Mouse (Mus musculus): ENCODE data around the gene Wsb2.
"Not testable (repeated sequence)": the region's sequence is repeated elsewhere in the genome, so short reads cannot be mapped to it uniquely, and the experiment has no call there.

Wsb2 gene

DNA sequence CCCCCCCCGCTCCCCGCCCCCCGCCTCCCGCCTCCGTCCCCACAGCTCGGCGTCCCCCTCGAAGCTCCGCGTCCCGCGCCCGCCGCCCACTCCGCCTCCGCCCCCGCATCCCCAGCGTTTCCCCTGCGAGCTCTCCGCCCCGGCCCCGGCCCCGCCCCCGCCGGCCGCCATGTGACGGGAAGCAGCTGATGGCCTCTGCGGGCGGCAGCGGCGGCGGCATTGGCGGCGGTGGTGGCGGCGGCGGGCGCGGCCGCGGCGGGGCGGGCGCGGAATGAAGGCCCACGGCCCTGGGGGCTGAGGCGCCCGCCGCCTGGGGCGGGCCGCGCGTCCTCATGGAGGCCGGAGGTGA is at the start of gene Wsb2:
Gene Wsb2 (plus strand): TSS at position 176 of the 349 bp plus-strand sequence.
- in situ Hi-C loops (cut with MboI; ENCODE audit: low sequenced_read_pairs), result no loop called here

DNA sequence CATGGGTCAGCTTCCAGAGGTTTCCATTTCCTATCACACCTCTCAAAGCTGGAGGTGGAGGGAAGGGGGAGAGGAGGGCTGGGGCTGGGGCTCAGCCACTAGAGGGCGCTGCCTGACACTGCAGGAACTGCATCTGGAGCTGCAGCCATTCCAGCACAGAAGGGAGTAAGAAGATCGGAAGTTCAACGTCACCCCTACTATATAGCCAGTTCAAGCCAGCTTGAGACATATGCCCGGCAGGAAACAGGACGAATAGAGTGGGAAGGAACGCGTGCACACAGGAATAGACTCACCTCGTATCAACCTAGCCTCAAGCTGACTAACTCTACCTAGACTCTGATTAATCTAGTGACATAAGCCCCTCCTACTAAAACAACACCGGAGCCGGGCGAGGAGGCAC is 49.4 kb upstream of the Wsb2 start:
- in situ Hi-C loops (cut with MboI; ENCODE audit: low sequenced_read_pairs), result no loop called here

DNA sequence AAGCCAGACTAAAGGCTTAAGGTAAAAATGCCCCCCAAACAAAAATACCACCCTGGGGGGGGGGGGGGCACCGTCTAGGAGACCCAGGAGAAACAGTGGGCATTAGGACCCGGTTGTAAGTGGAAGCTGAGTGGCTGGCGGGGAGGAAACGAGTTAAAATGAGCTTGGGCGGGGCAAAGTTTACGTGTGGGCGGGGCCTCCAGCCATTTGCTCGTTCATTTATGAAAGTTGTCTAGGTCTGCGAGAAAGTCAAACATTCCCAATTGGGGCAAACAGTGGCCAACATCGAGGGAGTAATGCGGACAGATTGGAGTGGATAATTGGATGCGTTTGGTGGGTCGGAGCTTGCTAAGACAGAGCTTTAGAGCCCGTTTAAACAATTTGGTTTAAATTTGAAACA is 43.7 kb upstream of the Wsb2 start:
- in situ Hi-C loops (cut with MboI; ENCODE audit: low sequenced_read_pairs), result no loop called here

- in situ Hi-C loops (cut with MboI; ENCODE audit: low sequenced_read_pairs), result no loop called here
These were observed 43.2 kb upstream of the Wsb2 start for GRCm38 (mm10) chr5:117313909-117314308.

DNA sequence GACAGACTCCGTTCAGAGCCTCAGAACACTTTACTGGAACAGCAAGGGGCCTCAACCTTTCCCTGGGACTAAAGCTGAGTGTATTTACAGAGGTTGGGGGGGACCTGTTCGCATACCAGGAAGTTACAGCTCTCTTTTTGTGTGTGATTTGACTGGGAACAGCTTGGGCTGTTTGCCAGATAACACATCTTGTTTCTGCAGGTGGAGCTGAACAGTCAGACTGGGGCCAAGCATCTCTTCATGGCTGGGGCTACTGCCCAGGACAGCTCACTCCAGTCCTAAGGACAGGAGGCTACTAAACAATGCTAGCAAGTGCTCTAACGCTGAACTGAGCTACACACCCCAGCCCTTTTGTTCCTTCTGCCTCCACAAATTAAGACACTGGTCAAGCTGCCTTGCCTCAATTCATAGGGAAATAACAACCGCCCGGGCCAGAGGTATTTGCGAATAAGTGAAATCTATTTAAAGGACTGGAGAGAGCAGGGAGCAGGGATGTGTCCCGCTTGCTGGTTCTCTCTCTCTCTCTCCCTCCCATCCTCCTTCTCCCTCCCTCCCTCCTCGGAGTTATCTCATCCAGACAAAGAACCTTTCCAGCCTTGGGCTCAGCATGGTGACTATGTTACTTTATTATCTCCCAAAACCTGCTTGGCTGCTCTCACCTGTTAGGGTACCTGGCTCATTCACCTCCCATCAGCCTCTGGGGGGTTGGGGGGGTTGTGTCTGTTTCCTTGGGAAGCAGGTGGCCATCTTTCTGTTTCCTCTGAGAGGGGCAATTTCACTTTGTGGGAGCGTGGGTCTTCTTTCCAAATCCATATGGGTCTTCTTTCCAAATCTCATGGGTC is 42.3 kb upstream of the Wsb2 start:
- in situ Hi-C loops (cut with MboI; ENCODE audit: low sequenced_read_pairs), result no loop called here

DNA sequence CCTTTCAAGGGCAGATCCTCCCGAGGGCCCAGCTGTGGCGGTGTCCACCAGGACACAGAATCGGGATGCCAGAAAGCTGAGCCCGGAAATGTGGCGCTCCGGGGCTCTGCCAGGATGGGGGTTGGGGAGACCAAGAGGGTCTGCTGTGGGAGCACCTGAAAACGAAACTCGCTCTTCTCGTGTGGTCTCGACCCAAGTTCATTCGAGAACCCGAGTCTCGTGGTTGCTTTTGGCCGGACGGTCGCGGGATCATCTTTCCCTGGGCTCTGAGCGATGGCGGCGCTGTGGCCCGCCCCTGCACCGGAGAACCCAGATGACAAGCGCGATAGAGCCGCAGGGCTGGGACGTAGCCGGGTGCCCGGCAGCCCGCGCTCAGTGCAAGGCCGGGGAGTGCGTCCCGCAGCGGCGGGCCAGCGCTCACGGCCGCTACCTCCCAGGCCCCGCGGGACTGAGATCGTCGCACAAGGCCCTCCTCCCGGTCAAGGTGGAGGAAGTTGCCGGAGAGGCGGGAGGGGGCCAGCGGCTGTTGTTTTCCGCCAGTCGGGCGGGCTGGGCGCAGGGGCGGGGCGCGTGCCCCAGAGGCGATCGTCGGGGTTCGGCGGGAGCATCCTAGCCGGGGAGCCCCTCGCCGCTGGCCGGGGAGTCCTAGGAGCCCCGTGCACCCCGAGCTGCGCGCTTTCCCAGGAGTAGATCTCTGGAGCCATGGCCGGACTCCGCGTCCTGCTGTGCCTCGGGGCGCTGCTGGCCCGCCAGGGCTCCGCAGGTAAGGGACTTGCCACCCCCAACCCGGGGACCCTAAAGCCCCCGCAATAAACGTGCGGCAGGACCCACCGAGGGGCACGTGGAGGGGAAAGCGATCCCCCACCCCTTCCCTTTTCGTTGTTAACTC is 38.1 kb upstream of the Wsb2 start, which contains the start of gene Vsig10:
Gene Vsig10 (plus strand): TSS at position 343 of the 889 bp plus-strand sequence.
- in situ Hi-C loops (cut with MboI; ENCODE audit: low sequenced_read_pairs), result no loop called here

DNA sequence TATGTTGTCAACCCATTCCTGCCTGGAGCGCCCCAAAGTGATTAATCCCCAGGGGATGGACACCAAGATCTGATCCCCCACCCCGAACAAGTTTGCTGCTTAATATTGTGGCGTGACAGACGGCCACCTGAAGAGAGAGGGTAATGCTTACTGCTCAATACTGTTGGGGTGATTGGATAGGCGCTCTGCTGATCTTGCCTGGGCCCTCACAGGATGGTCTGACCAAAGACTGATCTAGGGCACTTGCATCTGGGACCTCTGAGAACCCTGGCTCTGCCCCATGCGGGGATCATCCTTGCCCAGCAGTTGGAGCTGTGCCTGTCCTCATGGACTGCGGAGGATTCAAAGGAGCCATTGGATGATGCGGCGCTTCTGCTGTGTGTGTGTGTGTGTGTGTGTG is 33.4 kb upstream of the Wsb2 start:
- in situ Hi-C loops (cut with MboI; ENCODE audit: low sequenced_read_pairs), result no loop called here

GRCm38 (mm10) chr5:117326408-117326807 is 30.7 kb upstream of the Wsb2 start:
- in situ Hi-C loops (cut with MboI; ENCODE audit: low sequenced_read_pairs), result no loop called here

- in situ Hi-C loops (cut with MboI; ENCODE audit: low sequenced_read_pairs), result no loop called here
These were observed 26.6 kb upstream of the Wsb2 start for GRCm38 (mm10) chr5:117330457-117330856.

DNA sequence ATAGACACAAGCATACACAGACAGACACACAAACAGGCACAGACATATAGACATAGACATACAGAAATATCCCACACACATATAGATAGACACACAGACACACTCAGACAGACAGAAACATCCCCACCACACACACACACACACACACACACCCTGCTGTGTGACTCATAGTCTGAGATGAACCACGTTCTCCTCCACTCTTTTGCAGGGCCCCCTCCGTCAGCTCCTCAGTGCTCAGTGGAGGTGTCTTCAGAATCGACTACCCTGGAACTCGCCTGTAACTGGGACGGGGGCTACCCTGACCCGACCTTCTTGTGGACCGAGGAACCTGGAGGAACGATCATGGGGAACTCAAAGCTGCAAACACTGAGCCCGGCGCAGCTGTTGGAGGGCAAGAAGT is 19.1 kb upstream of the Wsb2 start:
- in situ Hi-C loops (cut with MboI; ENCODE audit: low sequenced_read_pairs), result no loop called here

DNA sequence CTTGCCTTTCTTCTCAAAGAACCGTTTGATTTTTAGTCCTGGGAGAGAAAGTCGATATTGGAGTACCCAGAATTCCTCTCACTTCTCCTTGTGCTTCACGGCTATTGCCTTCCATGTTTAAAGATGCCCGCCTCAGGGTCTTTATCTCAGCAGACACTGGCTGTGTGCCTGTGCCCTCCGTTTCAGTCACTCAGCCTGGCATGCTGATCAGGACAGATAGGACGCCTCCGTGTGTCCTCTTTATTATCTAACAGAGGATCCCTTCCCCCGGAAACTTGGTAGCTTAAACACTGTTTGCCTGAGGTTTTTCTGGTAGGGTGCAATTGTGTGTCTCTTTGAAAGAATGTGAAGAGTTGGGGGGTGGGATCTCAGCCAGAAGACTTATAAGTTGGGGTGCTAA is 18.6 kb upstream of the Wsb2 start:
- in situ Hi-C loops (cut with MboI; ENCODE audit: low sequenced_read_pairs), result no loop called here

DNA sequence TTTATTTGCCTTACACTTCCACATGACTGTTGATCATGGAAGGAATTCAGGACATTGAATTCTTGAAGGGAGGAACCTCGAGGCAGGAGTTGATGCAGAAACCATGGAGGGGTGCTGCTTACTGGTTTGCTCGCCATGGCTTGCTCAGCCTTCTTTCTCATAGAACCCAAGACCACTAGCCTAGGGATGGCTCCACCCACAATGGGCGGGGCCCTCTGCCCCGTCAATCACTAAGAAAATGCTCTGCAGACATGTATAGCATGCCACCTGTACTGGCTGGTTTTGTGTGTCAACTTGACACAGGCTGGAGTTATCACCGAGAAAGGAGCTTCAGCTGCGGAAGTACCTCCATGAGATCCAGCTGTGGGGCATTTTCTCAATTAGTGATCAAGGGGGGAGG is 17.0 kb upstream of the Wsb2 start:
- in situ Hi-C loops (cut with MboI; ENCODE audit: low sequenced_read_pairs), result no loop called here

- in situ Hi-C loops (cut with MboI; ENCODE audit: low sequenced_read_pairs), result no loop called here
These were observed 15.2 kb upstream of the Wsb2 start for GRCm38 (mm10) chr5:117341896-117342295.

DNA sequence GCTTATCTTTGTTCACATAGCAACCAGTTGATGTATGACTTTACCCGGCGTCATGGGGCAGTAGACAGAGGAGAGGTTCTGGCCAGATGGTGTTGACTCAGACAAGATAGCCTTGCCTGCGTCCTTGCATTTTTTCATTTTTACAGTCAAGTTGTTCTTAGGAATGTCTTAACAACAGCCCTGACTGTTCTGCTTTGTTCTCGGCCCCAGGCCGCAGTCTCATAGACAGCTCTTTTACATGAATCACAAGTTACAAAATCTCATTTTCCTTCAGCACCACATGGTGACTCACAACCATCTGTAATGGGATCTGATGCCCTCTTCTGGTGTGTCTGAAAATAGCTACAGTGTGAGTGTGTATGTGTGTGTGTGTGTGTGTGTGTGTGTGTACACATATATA is 12.6 kb upstream of the Wsb2 start:
- in situ Hi-C loops (cut with MboI; ENCODE audit: low sequenced_read_pairs), result not testable (repeated sequence)

DNA sequence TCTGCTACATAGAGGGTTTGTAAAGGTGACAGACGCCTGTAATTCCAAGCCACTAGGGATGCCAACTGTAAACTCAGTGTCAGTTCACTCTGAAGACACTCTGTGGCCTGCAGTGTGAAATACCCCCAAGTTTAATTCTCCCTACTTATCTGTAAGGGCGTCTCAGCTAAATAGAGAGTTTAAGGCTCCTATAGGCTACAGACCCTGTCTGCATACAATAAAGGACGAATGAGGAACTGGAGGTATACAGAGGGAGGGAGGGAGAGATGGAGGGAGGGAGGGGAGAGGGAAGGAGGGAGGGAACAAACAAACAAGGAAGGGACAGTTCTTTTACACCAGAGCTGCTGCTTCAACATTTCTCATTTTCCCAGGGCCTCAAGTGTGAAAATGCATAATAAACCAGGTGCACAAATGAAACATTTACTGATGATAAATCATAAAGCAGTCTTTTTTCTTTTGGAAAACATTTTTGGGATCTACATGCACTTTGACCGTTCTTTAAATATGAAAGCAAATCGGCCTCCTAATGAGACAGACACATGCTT is 11.6 kb upstream of the Wsb2 start:
- in situ Hi-C loops (cut with MboI; ENCODE audit: low sequenced_read_pairs), result no loop called here

GRCm38 (mm10) chr5:117346281-117346680 is 10.8 kb upstream of the Wsb2 start:
- in situ Hi-C loops (cut with MboI; ENCODE audit: low sequenced_read_pairs), result no loop called here

- in situ Hi-C loops (cut with MboI; ENCODE audit: low sequenced_read_pairs), result no loop called here
These were observed 10.1 kb upstream of the Wsb2 start for GRCm38 (mm10) chr5:117347011-117347410.

- in situ Hi-C loops (cut with MboI; ENCODE audit: low sequenced_read_pairs), result no loop called here
These were observed 9.3 kb upstream of the Wsb2 start for GRCm38 (mm10) chr5:117347838-117348237.

- in situ Hi-C loops (cut with MboI; ENCODE audit: low sequenced_read_pairs), result no loop called here
These were observed 8.8 kb upstream of the Wsb2 start for GRCm38 (mm10) chr5:117348279-117348678.

DNA sequence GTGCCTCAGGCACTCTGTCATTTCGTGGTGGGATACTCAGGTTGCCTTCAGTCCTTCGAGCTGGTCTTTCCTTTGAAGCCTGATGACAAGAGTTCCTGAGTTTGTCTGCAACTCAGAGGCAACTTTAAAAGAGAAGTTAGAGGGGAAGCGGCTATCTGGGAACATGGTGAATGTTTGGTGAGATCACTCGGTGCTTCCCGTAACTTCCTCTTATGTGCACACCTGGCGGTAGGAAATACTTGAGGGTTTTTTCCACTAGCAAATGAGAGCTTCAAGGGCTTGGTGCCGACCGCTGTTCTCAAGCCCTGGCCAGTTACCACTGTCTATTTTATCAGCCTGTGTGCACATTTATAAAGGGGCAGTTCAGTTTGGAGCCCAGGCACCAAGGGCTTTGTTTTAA is 3.0 kb upstream of the Wsb2 start:
- in situ Hi-C loops (cut with MboI; ENCODE audit: low sequenced_read_pairs), result no loop called here

GRCm38 (mm10) chr5:117355648-117356303 is 1.3 kb upstream of the Wsb2 start:
- in situ Hi-C loops (cut with MboI; ENCODE audit: low sequenced_read_pairs), result no loop called here
